Mouse (Mus musculus) lung, adult 2 months (tissue): ENCODE data around the gene Enpp7.

Experiments
- CTCF ChIP-seq: fragments of 200-500 bp; IDR thresholded peaks from 2 replicates; pipeline ENCODE4 v1.5.1; 2011; ENCODE audit warnings: mild to moderate bottlenecking, low read length, control low read depth; ENCODE audit not compliant: insufficient read depth
- POLR2A ChIP-seq: fragments of 200-500 bp; IDR thresholded peaks from 2 replicates; pipeline ENCODE4 v1.6.1; 2011; ENCODE audit warnings: low read depth, mild to moderate bottlenecking, control low read depth, low read length, borderline replicate concordance; ENCODE audit errors: extremely low read depth

DNA sequence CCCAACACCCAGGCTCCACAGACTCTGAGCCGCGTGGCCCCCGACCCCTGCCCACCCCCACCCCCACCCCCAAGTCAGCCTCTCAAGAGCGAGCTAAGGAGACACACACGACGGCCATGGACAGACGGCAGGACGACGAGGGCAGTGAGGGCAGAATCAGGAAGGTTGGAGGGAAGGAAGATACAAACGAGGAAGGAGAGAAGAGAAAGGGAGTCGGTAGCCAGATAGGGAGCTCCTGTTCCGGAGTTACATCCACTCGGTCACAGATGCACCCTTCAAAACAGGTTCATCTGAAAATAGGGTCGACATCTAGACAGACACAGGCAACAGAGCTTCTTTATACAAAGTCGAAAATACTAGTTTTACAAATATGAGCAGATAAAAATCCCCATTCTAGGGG lies 48.5 kb downstream of the Enpp7 start:
- TF ChIP-seq CTCF, result no peak
- no peak for TF ChIP-seq POLR2A
